Mouse (Mus musculus) stomach, adult 2 months (tissue): ENCODE data around the gene Fbxl7. TPM values are rescaled to one million over a fixed set of nuclear protein-coding genes. Genes with fewer than 3 reads are reported as not detected.

Source experiments
- polyA plus RNA-seq: library from polyadenylated mRNA; depleted of rRNA; stranded (reverse); fragments of >200 nt; gene quantifications from 2 replicates; pipeline ENCODE4 v1.2.3, GENCODE M21; 2012; rRNA removed

Gene Fbxl7
- polyA plus RNA-seq, result 0.69 and 1.3 TPM in 2 replicates

DNA sequence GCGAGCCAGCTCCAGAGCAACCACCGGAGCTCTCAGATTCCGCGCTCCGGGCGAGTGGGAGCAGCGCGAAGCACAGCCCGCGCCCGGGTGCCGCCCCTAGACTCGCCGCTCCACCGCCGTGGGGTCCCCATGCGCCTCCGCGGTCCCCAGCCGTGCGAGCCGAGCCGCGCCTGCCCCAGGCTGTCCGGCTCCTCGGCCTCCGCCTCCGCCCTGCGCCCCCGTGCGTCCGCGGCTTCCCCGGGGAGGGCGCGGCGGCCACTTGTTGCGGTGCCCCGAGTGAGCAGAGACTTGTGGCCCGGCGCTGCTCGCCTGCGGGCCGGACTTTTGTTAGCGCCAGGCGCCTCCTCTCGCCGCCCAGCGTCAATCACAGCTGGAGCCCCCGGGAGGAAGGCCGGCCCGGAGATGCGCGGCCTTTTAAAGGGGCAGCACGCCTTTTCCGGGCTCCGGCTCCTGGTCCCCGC is at the start of gene Fbxl7:
TSS of gene Fbxl7 (minus strand) at position 330 of the 461 bp plus-strand sequence.

